Mouse (Mus musculus) cerebellum, adult 11-12 months (tissue): ENCODE measurements around the gene Ctso.

ENCODE experiments used
- DNase-seq: peaks from one replicate; pipeline ENCODE4 v3.0.0; 2022

Ctso gene

GRCm38 (mm10) chr3:81932141-81933101 is at the start of gene Ctso:
TSS of gene Ctso (plus strand) at chr3:81932601.
- peak; percentile 77 for DNase-seq

- DNase-seq, result no peak
Observed at GRCm38 (mm10) chr3:81883916-81884315, 48.5 kb upstream of the Ctso start.

- DNase-seq, result no peak
Observed at GRCm38 (mm10) chr3:81885566-81885965, 46.8 kb upstream of the Ctso start.

- no peak for DNase-seq
Observed at GRCm38 (mm10) chr3:81889137-81889536, 43.3 kb upstream of the Ctso start.

GRCm38 (mm10) chr3:81910286-81911036 is 21.9 kb upstream of the Ctso start:
- DNase-seq, result no peak

GRCm38 (mm10) chr3:81916030-81916686 is 16.2 kb upstream of the Ctso start:
- DNase-seq, result no peak

GRCm38 (mm10) chr3:81917354-81917935 is 15.0 kb upstream of the Ctso start:
- DNase-seq, result no peak

GRCm38 (mm10) chr3:81918215-81918614 is 14.2 kb upstream of the Ctso start:
- no peak for DNase-seq

- DNase-seq, result no peak
Observed at GRCm38 (mm10) chr3:81919681-81920080, 12.7 kb upstream of the Ctso start.

GRCm38 (mm10) chr3:81922910-81923309 is 9.5 kb upstream of the Ctso start:
- no peak for DNase-seq

- DNase-seq, result no peak
Observed at GRCm38 (mm10) chr3:81924931-81925330, 7.5 kb upstream of the Ctso start.

GRCm38 (mm10) chr3:81925856-81926255 is 6.5 kb upstream of the Ctso start:
- no peak for DNase-seq

- peak; percentile 23 for DNase-seq
Observed at GRCm38 (mm10) chr3:81926764-81927325, 5.6 kb upstream of the Ctso start.

- no peak for DNase-seq
Observed at GRCm38 (mm10) chr3:81929073-81929472, 3.3 kb upstream of the Ctso start.

GRCm38 (mm10) chr3:81931695-81932094 is 706 bp upstream of the Ctso start:
- no peak for DNase-seq

- DNase-seq, result no peak
Observed at GRCm38 (mm10) chr3:81933348-81933747, 947 bp downstream of the Ctso start.

GRCm38 (mm10) chr3:81938924-81939323 is 6.5 kb downstream of the Ctso start:
- no peak for DNase-seq

- DNase-seq, result no peak
Observed at GRCm38 (mm10) chr3:81942341-81942740, 9.9 kb downstream of the Ctso start.

- no peak for DNase-seq
Observed at GRCm38 (mm10) chr3:81943097-81943496, 10.7 kb downstream of the Ctso start.

GRCm38 (mm10) chr3:81944851-81945393 is 12.5 kb downstream of the Ctso start:
- no peak for DNase-seq

- DNase-seq, result no peak
Observed at GRCm38 (mm10) chr3:81949048-81949447, 16.6 kb downstream of the Ctso start.

- no peak for DNase-seq
Observed at GRCm38 (mm10) chr3:81951785-81952184, 19.4 kb downstream of the Ctso start.
